Mouse (Mus musculus) NIH3T3 (cell line): ENCODE measurements around the gene Abcc10.

ENCODE experiments used
- DNase-seq: peaks from one replicate; pipeline ENCODE4 v3.0.0-alpha.2; 2012; ENCODE audit warnings: low read depth

Abcc10 gene

DNA sequence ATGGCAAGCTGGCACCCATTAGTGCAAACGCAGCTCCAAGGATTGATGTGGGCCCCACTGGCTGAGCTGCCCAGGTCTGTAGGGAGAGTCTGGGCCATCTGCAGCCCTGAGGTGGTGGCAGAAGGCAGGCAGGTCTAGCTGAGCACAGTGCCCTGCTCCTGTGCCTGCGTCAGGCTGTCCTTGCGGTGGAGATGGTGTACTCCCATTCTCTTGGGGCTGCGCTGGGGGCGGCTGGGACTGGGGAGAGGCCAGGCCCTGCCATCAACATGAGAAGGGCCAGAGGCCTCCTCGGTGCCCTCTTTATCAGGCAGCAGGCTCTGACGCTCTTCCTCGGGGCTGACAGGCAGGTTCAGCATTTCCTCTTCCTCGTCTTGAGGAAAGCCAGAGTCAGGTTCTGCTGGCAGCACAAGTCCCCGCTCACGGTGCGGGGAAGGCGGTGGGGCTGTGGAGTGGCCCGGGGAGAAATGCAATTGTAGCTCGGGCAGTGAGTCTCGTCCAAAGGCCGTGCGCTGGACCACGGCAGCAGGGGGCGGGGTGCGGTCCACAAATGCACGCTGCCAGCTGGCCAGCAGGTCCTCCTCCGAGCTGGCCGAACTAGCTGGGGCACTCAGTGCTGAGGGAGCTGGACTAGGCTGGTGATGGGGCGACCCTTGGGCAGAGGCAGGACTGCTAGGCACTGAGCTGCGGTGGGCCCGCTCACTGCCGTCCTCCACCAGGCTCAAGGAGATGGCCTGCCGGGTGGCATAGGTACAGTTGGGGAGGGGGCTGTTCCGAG is 69.7 kb downstream of the Abcc10 start:
- DNase-seq = no peak

DNA sequence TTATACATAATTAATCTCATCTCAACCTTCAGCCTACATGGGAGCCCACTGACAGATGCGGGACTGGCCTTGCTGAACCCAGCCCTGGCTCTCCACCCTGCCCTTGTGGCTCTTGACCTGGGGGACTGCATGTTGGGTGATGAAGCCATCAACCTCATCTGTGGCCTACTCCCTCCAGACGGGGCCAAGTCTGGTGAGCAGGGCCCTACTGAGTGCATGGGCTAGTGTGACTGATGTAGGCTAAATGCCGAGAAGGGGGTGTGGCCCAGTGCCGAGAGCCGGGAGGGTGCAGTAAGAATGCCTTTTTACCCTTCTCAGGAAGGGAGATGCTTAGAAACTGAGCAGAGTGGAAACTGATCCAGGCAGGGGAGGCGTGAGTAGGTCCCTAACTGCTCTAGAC is 73.0 kb downstream of the Abcc10 start:
- DNase-seq = no peak

DNA sequence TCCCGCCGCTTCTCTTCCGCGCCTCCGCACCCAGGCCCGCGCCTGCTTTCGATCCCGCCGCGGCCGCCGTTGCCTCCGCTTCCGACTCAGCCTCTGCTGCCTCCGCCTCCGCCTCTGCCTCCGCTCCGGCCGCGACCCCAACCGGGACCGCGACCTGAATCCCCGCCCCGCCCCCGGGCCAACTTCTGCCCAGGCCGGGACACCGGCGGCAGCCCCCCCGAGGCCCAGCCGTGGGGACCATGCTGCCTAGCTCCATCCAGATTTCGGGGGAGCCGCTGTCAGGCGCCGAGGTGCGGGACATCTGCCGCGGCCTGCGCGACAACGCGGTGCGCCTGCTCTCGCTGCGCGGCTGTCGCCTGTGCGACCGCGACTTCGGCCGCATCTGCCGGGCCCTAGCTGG is 74.0 kb downstream of the Abcc10 start:
- DNase-seq = no peak

DNA sequence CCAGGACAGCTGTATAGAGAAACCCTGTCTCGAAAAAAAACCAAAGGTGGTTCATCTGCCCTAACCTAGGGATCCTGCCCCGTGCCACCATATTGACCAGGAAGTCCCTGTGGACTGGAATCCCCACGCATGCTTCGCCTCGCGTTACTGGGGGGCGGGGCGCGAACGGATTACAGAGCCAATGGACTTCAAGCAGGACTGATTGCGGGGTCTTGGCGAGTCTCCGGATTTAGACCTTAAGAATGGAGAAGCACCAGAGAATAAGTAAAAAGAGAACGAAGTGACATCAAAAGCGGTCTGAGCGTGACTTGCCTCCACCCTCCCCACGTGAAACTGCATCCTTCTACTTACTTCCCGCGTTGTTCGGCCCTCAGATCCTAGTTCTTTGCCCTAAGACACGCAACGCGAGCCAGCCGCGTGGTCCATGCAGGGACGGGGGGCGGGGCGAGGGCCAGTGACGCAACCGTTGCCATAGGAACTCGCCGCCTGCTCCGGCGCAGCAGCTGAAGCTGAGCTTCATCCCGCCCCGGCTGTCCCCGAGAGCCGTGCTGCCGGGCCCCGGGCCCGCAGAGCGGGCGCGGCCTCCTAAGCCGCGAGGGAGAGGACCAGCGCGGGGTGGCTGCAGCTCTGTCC is 74.6 kb downstream of the Abcc10 start, which contains the start of gene Lrrc73:
Lrrc73 (plus strand) TSS at position 80 of the 633 bp plus-strand sequence.
- peak; percentile 91 for DNase-seq
